Mouse (Mus musculus) heart, embryonic 16.5 days (tissue): ENCODE measurements at regions not wholly inside any gene's neighbourhood (a gene's known extent, or its start where the extent isn't known, plus 50 kb on each side); places are given as distances from the start of the nearest gene placed in this dataset.

Experiments
- ATAC-seq: fragments of 200-750 bp; cut with Nextera tagmentation; replicated peaks from 2 replicates; pipeline ENCODE4 v1.8.0; 2017; ENCODE audit warnings: moderate number of reproducible peaks; ENCODE audit not compliant: insufficient read depth, low FRiP score; ENCODE audit errors: extremely low read depth
- H3K27ac ChIP-seq: fragments of 300-500 bp; sonication (generic); 2 replicates; pipeline ENCODE4 v1.5.1; 2014; ENCODE audit warnings: mild to moderate bottlenecking, low read length, control low read depth, moderate library complexity
- H3K27me3 ChIP-seq: fragments of 300-500 bp; sonication (generic); 2 replicates; pipeline ENCODE4 v1.6.1; 2014; ENCODE audit warnings: low read length, mixed read lengths; ENCODE audit not compliant: control insufficient read depth, insufficient read depth
- H3K36me3 ChIP-seq: fragments of 300-500 bp; sonication (generic); 2 replicates; pipeline ENCODE4 v1.6.1; 2014; ENCODE audit not compliant: control insufficient read depth, insufficient read depth
- H3K4me1 ChIP-seq: fragments of 300-500 bp; sonication (generic); 2 replicates; pipeline ENCODE4 v1.6.1; 2014; ENCODE audit warnings: low read length, mixed read lengths; ENCODE audit not compliant: control insufficient read depth, insufficient read depth
- H3K4me2 ChIP-seq: fragments of 300-500 bp; sonication (generic); 2 replicates; pipeline ENCODE4 v1.6.1; 2014; ENCODE audit warnings: low read depth, mild to moderate bottlenecking, control low read depth, low read length
- H3K4me3 ChIP-seq: fragments of 300-500 bp; sonication (generic); 2 replicates; pipeline ENCODE4 v1.5.1; 2014; ENCODE audit warnings: mild to moderate bottlenecking, control low read depth, low read length
- H3K9ac ChIP-seq: fragments of 300-500 bp; sonication (generic); 2 replicates; pipeline ENCODE4 v1.6.1; 2014; ENCODE audit warnings: low read length, control low read depth
- H3K9me3 ChIP-seq: fragments of 300-500 bp; sonication (generic); replicated peaks from 2 replicates; pipeline ENCODE4 v1.6.1; 2016; ENCODE audit warnings: low read length; ENCODE audit not compliant: control insufficient read depth
- WGBS: fragments of 180-500 bp; shearing (Covaris S2); extraction: QIAGEN DNeasy Blood & Tissue Kit; methylation state at CpG from one replicate; pipeline ENCODE4 v1.1.7; 2014; 5-methylcytosine and 5-hydroxymethylcytosine counted together

DNA sequence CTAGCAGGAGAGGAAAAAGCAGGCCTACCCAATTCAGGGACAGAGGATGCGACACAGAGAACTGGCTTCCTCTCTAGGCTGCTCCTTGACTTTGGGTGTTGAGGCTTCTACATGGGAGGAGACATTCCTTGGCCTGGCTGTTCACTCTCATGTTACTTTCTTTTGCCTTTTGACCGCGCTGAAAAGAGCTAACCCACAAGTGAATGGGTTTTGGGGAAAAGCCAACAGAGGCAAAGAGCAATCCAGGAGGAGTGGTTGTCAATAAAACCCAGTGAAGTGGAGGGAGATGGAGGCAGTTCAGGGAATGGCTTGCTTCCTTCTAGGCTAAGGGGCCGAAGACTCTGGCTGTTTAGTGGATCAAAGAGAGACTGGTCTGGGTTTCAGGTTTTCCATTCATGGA is 167.6 kb upstream of the Podxl start:
- H3K4me1 ChIP-seq: no peaks in the 10 kb centered on the region
- ATAC-seq: no peak

GRCm38 (mm10) chr6:31719614-31720013 is 155.8 kb upstream of the Podxl start:
- WGBS: 64% methylated on average over 9 of the region's 9 CpGs
- no peak overlapping the region for H3K27ac ChIP-seq
- H3K27me3 ChIP-seq: 0 out of 2 replicates have a peak, but pooled peaks cover 2% of the 10 kb centered on the region
- H3K4me1 ChIP-seq: no peaks in the 10 kb centered on the region
- H3K36me3 ChIP-seq: no peaks in the 10 kb centered on the region
- H3K4me2 ChIP-seq: no peak overlapping the region
- no peaks in the 10 kb centered on the region for H3K9me3 ChIP-seq
- H3K4me3 ChIP-seq: no peak overlapping the region
- no peak for ATAC-seq
- no peak overlapping the region for H3K9ac ChIP-seq

More for the DNA sequence above, 167.6 kb upstream of the Podxl start:
- no peak overlapping the region for H3K27ac ChIP-seq
- no peak overlapping the region for H3K4me3 ChIP-seq
- H3K4me2 ChIP-seq: no peak overlapping the region
- H3K9me3 ChIP-seq: no peaks in the 10 kb centered on the region
- no peak overlapping the region for H3K9ac ChIP-seq
- WGBS: 75% methylated on average over 4 of the region's 4 CpGs
- no peaks in the 10 kb centered on the region for H3K36me3 ChIP-seq
- H3K27me3 ChIP-seq: no peaks in the 10 kb centered on the region

GRCm38 (mm10) chr6:31718843-31719242 is 155.1 kb upstream of the Podxl start:
- no peak overlapping the region for H3K9ac ChIP-seq
- 0 out of 2 replicates have a peak, but pooled peaks cover 2% of the 10 kb centered on the region for H3K27me3 ChIP-seq
- no peak overlapping the region for H3K4me3 ChIP-seq
- H3K36me3 ChIP-seq: no peaks in the 10 kb centered on the region
- no peak for ATAC-seq
- no peak overlapping the region for H3K27ac ChIP-seq
- H3K4me1 ChIP-seq: no peaks in the 10 kb centered on the region
- H3K9me3 ChIP-seq: no peaks in the 10 kb centered on the region
- no peak overlapping the region for H3K4me2 ChIP-seq
- WGBS: 37% methylated on average over 4 of the region's 4 CpGs

DNA sequence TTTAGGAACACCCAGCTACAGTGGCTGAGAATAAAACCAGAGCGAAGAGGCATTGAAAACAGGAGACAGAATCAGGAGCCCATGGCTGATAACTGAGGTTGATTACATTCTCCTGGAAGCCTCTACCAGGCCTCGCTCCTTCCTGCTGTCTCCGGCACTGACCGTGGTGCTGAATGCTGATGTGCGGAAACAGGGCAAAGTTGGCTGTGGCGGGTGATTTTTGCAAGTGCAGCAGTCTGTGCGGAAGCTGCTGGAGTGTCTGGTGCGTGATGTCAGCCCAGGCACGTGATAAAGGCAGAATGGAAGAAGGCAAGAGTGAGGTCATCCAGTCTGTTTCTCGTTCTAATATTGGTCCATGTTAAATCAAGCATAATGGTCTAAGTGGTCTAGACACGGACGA is 153.8 kb upstream of the Podxl start:
- 0 out of 2 replicates have a peak, but pooled peaks have one; percentile 18 for ATAC-seq

DNA sequence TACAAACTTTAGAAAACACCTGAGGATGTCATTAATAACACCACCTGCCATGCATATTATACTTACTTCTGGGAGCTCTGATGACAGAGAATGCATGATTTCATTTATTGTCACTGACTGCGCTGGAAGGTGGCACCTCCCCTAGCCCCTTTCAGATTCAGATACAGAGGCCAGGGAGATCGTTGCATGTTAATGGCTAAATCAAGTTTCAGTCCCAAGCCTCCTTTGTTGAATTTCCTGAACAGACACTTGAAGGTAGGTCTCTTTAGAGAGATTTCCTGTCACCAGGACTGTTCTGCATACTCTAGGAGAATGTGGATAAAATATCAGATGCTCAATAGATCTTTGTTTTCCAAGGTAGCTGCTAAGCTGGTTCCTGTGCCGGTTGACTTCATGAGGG is 143.5 kb upstream of the Podxl start:
- ATAC-seq: no peak
- Histone ChIP-seq H3K9me3 (no peaks in the 10 kb centered on the region), H3K27me3 (no peaks in the 10 kb centered on the region; the same call in 1 of the 2 replicates), H3K4me3 (no peak overlapping the region), H3K4me2 (no peak overlapping the region), H3K27ac (no peak overlapping the region), H3K9ac (no peak overlapping the region), H3K36me3 (no peaks in the 10 kb centered on the region), H3K4me1 (no peaks in the 10 kb centered on the region)
- WGBS: 52% methylated on average over 3 of the region's 3 CpGs

More for the DNA sequence above, 153.8 kb upstream of the Podxl start:
- no peaks in the 10 kb centered on the region for H3K4me1 ChIP-seq
- 16% methylated on average over 12 of the region's 12 CpGs for WGBS
- no peaks in the 10 kb centered on the region for H3K9me3 ChIP-seq
- H3K27ac ChIP-seq: no peak overlapping the region
- H3K36me3 ChIP-seq: no peaks in the 10 kb centered on the region
- H3K27me3 ChIP-seq: 0 out of 2 replicates have a peak, but pooled peaks cover 2% of the 10 kb centered on the region
- no peak overlapping the region for H3K4me3 ChIP-seq
- H3K4me2 ChIP-seq: no peak overlapping the region
- no peak overlapping the region for H3K9ac ChIP-seq

- Histone ChIP-seq H3K4me2 (no peak overlapping the region), H3K9ac (no peak overlapping the region), H3K27ac (no peak overlapping the region), H3K36me3 (no peaks in the 10 kb centered on the region), H3K27me3 (no peaks in the 10 kb centered on the region; the same call in 1 of the 2 replicates), H3K4me1 (no peaks in the 10 kb centered on the region), H3K9me3 (no peaks in the 10 kb centered on the region), H3K4me3 (no peak overlapping the region)
- no peak for ATAC-seq
- 75% methylated on average over 6 of the region's 6 CpGs for WGBS
These were observed 140.4 kb upstream of the Podxl start for GRCm38 (mm10) chr6:31704191-31704590.

GRCm38 (mm10) chr6:31702931-31703330 is 139.2 kb upstream of the Podxl start:
- no peak for ATAC-seq
- H3K9ac ChIP-seq: no peak overlapping the region
- no peaks in the 10 kb centered on the region for H3K4me1 ChIP-seq
- H3K27ac ChIP-seq: no peak overlapping the region
- H3K4me2 ChIP-seq: no peak overlapping the region
- WGBS: 32% methylated on average over 7 of the region's 7 CpGs
- no peaks in the 10 kb centered on the region; the same call in 1 of the 2 replicates for H3K27me3 ChIP-seq
- no peak overlapping the region for H3K4me3 ChIP-seq
- H3K36me3 ChIP-seq: no peaks in the 10 kb centered on the region
- no peaks in the 10 kb centered on the region for H3K9me3 ChIP-seq

- no peaks in the 10 kb centered on the region for H3K4me1 ChIP-seq
- H3K9ac ChIP-seq: no peak overlapping the region
- no peak for ATAC-seq
- H3K4me3 ChIP-seq: no peak overlapping the region
- H3K9me3 ChIP-seq: no peaks in the 10 kb centered on the region
- no peak overlapping the region for H3K4me2 ChIP-seq
- H3K27me3 ChIP-seq: no peaks in the 10 kb centered on the region
- 64% methylated on average over 3 of the region's 3 CpGs for WGBS
- no peaks in the 10 kb centered on the region for H3K36me3 ChIP-seq
- no peak overlapping the region for H3K27ac ChIP-seq
These were observed 132.1 kb upstream of the Podxl start for GRCm38 (mm10) chr6:31695885-31696284.

DNA sequence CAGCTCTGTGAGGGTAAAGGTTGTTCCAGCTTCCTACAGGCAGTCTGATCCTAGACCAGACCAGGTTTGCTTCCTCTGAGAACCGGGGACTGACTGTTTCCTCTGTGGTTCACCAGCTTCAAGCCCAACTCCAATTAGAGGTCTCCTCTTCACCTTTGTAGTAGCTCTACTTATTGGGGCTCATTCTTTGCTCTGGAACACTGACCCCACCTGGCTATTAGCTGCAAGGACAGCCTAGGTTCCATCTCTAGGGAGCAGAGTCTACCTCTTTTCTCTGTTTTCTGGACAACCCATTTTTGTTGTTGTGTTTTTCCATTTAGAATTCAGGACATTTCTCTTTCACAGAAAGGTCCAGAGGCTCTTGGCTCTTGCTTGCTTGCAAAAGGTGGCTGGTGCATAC is 129.3 kb upstream of the Podxl start:
- Histone ChIP-seq H3K27me3 (no peaks in the 10 kb centered on the region), H3K9me3 (no peaks in the 10 kb centered on the region), H3K36me3 (no peaks in the 10 kb centered on the region), H3K9ac (no peak overlapping the region), H3K4me3 (no peak overlapping the region), H3K4me1 (no peaks in the 10 kb centered on the region), H3K27ac (no peak overlapping the region), H3K4me2 (no peak overlapping the region)
- 64% methylated on average over 1 of the region's 1 CpGs for WGBS
- ATAC-seq: no peak
